Mouse (Mus musculus) heart, postnatal 10 days (tissue): ENCODE measurements at regions not wholly inside any gene's neighbourhood (a gene's known extent, or its start where the extent isn't known, plus 50 kb on each side); places are given as distances from the start of the nearest gene placed in this dataset.

Experiments used
- DNase-seq, 2 experiments: peaks; one replicate each; pipeline ENCODE4 v3.0.0; 2021
- intact Hi-C: fragments of 180-260 bp; cut with DNase I; formaldehyde crosslinking; loops from one replicate; pipeline ENCODE4 v1.15.1; 2025

DNA sequence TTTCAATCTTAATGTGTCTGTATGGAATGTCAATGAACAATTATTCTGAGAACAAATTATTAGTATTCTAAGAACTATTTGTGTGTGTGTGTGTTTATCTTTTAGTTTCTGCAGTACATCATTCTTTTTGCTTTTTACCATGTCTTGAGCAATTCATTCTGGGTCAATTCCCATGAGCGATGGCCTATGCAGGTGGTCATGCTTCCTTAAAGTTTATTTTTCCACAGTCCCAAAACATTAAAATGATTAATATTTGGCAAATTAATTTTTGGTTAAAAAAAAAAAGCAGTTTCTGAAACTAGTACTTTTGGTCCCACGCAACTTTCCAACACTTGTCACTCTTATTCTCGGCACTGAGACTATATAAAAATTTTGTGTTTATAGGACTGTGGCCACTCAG lies 416.8 kb upstream of the Rgmb start:
- DNase-seq: no peak
- intact Hi-C loops: no loop called here

DNA sequence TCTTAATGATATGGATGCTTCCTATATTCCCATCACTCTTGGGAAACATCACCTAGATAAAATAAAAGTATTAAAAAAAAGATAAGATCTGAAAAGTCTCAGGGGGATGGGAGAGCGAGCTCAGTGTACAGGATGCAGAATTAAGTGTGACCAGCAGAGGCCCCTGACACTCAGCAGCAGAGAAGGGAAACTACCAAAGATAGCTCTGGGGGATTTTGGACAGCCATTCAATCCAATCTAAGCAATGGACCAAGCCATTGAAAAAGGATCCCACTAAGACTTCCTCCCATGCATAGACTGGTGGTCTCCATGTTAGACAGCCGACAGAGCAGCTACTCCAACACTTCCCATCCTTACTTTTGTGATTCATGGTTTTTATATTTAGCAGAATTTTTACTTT lies 390.4 kb upstream of the Rgmb start:
- intact Hi-C loops: no loop called here
- DNase-seq: no peak

DNA sequence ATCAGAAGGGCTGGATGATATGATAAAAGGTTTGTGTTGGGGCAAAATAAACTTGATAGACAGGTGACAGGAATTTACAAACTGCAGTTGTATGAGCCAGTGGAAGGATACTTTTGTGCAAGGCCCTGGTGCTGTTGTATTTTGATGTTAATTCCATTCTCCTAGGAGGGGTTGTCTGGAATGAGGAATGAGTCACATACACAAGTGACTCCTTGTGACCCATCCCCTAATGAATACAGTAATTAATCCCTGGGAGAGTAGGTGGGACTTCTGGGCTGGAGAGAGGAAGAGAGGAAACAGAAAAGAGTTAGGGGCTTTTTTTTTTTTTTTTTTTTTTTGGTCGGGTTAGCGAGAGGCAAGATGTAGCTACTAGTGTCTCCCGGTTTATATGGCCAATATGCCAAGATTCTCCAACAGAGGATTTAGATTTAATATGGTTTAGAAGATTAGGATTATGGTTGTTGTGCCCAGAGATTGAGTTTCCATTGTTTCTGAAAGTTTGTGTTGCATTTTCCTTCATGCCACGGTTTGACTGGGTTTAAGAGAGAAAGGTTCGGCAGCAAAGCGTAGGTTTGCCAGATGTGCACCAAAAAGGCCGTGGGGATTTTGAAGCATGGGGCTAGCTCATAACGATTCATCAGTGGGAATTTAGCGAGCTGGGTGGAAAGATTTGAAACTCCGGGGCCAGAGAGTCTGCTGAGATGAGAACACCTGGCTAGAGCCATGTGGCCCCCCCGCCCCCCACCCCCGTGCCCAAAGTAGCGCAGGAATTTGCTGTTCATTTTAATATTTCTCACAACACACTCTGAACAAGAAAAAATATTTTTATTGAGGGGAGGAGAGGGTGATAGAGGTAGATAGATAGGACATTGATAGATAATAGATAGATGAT lies 389.1 kb upstream of the Rgmb start:
- intact Hi-C loops: no loop called here
- no peak for DNase-seq

DNA sequence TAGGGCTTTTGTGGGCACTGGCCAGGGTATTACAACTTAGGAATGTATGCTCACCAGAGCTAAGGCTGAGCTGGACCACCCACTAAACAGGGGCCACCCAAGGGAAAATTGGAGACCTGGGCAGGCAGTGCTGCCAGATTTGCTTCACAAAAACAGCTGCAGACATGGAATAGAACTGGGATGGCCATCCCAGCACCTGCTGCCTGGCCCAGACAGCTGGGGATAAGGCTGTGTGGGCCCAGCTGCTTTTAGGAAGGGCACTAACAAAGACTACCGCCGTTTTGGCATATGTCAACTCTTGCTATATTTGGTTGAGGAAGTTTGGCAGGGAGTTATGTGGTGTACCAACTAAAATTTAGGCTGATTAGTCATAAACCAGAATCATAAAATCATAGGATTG lies 387.8 kb upstream of the Rgmb start:
- peak; percentile 16 to 20 for DNase-seq
- intact Hi-C loops: no loop called here

DNA sequence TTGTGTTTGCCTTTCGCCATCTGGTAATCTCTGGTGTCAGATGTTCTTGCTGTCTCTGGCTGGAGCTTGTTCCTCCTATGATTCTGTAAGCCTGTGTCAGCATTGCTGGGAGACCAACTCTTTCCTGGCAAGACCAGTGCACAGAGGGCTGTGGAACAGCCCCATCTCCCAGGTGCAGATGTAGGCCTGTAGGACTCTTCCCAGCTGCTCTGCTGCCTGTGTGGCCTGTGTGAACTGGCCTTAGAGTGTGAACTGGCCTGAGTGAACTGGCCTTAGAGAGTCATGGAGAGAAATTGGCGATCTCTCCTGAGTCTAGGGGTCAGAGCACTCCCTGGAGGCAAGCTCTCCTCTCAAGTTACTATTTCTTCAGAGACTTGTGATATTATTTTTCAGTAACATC lies 386.0 kb upstream of the Rgmb start:
- DNase-seq: peak; percentile 6 to 11
- intact Hi-C loops: no loop called here

DNA sequence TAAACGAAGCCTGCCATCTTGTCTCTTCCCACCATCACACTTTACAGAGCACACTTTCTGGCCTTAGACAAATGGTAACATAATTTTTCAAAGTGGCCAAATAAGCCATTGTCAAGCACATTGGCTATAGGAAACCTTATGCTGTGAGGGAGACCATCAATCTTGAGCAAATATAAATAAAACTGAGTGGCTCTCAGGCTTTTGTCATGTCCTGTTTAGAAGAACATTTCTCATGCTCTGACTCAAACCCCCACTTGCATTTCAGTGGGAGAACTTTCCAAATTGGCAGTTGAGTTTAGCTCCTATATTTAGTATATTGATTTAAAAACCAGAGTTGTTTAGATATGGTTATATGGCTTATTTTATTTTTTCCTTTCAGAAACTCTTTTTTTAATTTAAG lies 362.8 kb upstream of the Rgmb start:
- intact Hi-C loops: no loop called here
- DNase-seq: no peak

DNA sequence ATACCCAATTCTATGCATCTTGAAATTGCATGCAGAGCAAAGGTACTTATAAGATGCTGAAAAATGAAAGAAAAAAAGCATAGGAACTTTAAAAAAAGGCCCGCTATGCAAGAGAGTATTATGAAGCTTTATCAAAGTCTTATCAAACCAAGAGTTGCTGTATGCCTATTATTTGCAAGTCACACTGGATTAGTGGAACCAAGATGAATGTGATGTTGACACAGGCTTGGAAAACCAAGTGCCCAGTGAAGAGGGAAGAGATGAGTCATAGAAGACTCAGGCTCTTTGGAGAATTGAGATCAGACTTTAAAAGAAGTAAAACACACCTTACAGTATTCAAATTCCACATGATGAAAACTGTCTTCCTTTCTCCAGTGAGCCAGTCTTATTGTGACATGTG lies 350.0 kb upstream of the Rgmb start:
- intact Hi-C loops: loop anchor here (10.0 kb wide), 1 partner anchor 366 kb away; no protein-coding TSS in a partner anchor
- no peak for DNase-seq

DNA sequence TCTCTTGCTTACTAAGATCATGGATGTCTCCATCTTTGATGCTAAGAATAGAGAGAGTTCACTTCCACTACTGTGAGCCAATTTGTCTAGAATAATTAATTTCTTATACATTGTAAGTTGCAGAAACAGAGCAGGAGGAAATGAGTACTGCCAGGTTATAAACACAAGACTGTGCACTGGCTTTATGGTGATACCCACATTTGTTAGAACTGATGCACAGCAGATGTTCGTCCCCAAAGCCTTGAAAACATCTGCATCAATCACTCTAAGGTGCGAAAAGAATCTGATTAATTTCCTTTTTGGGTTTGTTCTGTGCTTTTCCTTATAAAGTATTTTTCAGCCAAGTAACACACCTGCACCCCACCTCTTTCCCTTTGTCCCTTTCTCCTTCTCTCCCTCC lies 347.3 kb upstream of the Rgmb start:
- intact Hi-C loops: no loop called here
- no peak for DNase-seq

DNA sequence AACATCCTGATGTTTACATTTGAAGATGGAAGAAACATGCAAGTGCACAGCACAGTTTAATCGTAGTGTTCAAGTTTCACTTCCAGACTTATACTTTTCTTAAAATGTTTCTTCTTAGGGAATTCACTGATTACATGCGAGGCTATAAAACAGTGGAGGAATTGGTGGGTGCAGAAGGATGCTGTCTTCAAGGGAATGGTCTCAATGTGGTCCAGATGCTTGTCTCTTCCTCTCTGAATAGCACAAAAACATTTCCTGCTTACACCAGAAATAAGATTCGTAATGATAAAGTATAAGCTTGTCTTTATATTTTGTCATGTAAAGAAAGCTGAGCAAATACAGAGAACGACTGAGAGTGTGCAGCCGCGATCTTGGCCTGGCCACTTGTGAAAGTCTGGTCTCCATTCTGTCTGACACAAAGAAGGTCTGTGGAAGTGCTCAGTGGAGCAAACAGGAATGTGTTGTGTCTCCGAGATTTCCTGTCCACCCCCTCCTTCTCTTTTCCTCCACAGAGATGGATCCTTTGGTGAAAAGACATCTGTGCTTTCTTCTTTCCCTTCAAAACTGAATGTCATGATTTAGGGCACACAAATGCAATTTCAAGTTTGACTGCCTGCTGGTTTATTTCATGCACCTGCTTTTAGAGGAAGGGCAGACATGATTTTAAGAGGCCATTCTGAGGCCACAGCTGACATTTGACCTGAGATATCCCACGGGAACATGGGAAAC lies 346.1 kb upstream of the Rgmb start:
- peak; percentile 8 to 10 for DNase-seq
- intact Hi-C loops: no loop called here

DNA sequence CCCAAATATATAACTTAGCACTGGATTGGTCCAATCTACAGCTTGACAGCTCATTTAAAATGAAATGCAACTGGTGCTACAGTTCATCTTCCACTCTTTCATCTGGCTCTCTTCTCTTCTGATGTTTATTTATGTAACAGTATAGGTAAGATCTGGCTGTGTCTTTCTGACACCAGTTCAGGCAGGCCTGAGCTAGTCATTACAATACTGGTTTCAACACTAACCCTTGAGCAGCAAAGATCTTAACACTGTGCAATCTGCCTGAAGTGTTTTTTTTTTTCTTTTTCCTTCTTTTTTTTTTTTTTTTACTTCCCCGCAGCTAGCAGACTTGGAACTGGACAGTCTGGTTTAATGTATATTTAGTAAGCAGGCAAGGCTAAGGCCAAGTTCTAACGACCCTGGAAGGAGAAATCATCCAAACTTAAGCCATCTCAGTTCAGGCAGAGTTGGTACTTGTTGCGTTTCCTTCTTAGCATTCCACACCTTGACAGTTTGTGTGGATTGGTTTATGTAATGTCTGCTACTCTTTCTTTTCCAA lies 342.8 kb upstream of the Rgmb start:
- intact Hi-C loops: no loop called here
- DNase-seq: no peak

DNA sequence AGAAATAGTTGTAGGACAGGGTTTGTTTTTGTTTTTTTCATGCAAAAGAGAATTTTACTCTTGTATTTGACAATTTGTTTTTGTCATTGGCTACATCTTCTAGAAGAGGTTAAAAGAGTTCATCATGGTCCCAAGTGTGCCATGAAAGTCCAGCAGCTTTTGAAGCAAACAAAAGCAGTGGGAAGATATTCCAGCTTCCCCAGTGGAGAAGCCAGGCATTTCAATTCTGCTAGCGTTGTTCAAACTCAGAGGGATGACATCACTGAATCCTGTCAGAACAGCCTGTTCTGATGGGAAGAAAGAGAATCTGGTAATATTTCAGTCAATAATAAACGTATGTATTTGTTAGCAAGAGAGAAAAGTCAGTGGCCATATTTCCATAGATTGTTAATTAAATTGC lies 335.9 kb upstream of the Rgmb start:
- peak; percentile 20 to 35 for DNase-seq
- intact Hi-C loops: no loop called here

DNA sequence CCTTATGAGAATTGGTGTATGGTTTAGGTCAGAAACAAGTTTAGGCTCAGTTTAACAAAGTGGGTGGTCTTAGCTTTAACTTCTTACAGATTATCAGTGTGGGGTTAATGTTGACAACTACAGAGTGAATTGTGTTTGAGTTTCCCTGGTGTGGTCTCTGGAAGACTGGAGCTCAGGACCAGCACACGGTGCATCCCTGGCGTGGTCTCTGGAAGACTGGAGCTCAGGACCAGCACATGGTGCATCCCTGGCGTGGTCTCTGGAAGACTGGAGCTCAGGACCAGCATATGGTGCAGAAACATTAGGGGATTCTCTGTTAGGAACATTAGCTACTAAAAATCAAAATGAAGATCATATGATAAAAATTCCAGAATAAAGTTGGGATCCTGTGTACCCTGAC lies 327.3 kb upstream of the Rgmb start:
- intact Hi-C loops: no loop called here
- no peak for DNase-seq

DNA sequence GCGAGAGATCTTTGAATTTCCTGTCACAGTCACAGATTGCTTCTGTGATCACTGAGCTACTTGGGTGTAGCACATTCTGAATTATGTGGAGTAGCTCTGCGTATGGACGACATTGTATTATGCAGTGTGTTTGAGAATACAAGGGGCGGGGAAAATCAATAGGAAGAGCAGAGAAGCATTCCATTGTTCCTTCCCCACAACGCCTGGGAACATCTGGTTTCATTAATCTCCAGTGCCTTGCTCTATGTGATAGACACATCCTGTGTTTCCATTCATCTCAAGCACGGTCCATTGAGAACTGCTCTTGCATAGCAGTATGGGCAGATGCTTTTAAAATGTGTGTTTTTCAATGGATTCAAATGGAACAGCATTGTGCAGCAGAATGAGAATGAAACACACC lies 326.9 kb upstream of the Rgmb start:
- intact Hi-C loops: no loop called here
- peak in 1 of 2 experiments; percentile 2 for DNase-seq

DNA sequence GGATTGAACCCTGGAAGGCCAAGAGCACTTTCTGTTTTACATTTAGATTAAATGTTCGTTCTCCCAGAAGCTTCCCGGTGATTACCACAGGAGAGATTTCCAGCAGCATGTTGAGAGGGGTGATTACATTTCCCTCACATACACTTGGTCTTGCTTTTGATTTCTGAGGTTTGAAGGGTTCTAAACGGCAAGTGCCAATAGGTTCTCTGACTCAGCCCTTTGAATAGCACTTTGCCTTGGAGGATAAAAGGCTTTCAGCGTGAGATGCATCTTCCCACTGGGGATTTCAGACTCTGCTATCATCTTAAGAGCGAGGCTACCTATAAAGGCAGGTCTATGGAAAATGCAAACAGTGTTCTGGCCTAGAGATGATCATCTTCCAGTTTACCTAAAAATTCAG lies 326.3 kb upstream of the Rgmb start:
- no peak for DNase-seq
- intact Hi-C loops: no loop called here

DNA sequence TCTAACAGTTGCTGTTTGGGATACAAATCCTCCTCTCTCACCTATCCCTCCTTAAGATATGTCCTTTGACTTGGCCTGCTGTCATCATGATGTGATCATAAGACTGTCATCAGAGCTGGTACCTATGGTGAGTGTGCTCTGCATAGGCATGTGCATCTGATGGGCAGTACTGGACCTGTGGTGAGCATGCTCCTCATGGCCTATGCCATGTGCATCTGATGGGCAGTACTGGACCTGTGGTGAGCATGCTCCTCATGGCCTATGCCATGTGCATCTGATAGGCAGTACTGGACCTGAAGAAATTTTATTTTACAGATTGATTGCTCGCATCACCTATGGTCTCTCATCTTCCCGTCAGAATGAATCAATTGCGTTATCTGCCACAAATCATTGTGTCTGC lies 325.8 kb upstream of the Rgmb start:
- no peak for DNase-seq
- intact Hi-C loops: no loop called here

DNA sequence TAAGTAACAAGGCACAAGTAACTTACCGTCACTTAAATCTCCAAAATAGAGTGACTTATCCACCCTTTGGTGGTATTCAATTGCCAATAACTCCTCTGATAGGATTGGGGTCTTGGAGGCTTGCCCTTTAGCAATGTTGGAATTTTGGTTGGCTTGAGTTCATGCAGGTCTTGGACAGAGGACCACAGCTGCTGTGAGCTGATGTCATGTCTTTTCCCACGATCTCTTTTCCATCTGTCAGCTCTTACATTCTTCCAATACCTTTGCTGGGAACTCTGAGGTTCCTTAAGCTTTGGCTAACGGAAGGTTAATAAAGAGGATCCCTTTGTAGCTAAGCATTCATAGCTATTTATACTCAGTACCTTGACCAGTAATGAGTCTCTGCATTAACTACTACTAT lies 324.7 kb upstream of the Rgmb start:
- intact Hi-C loops: no loop called here
- no peak for DNase-seq
